Mouse (Mus musculus): ENCODE data around the gene Gpr176. TPM values are rescaled to one million over a fixed set of nuclear protein-coding genes. Genes with fewer than 3 reads are reported as not detected.

The Gpr176 gene
- 1.9 and 2.1 TPM in 2 replicates for polyA plus RNA-seq (2015; fragmentation: Nextera tagmentation; extraction: Ambion mirVana)

- peak within 1 kb of the TSS; percentile 56 for H3K9ac ChIP-seq (replicated peaks)
- peak within 1 kb of the TSS; percentile 54 for H3K4me3 ChIP-seq (replicated peaks)
- WGBS = under 1% methylated on average over 48 of the region's 59 CpGs
- H3K4me2 ChIP-seq (replicated peaks) = peak within 1 kb of the TSS; percentile 86
- H3K27me3 ChIP-seq = peaks cover 45% of the 10 kb centered on the region
- peak; percentile 90 for ATAC-seq
- H3K4me1 ChIP-seq (replicated peaks) = peaks cover 18% of the 10 kb centered on the region
- H3K9me3 ChIP-seq = no peaks in the 10 kb centered on the region
- peak within 1 kb of the TSS; percentile 44; the same call in 1 of the 2 replicates for H3K27ac ChIP-seq
- H3K36me3 ChIP-seq = no peaks in the 10 kb centered on the region
Measured at GRCm38 (mm10) chr2:118372901-118373571, at the start of gene Gpr176. Gene Gpr176, minus strand, starts transcription at chr2:118373419.

GRCm38 (mm10) chr2:118422385-118422784 is 49.2 kb upstream of the Gpr176 start:
- peaks cover 40% of the 10 kb centered on the region for H3K36me3 ChIP-seq
- no peak overlapping the region for H3K27ac ChIP-seq
- no peaks in the 10 kb centered on the region for H3K9me3 ChIP-seq
- H3K4me3 ChIP-seq (replicated peaks) = no peak overlapping the region
- no peak for ATAC-seq
- no peaks in the 10 kb centered on the region for H3K4me1 ChIP-seq (replicated peaks)
- H3K9ac ChIP-seq (replicated peaks) = no peak overlapping the region
- 88% methylated on average over 8 of the region's 8 CpGs for WGBS
- no peaks in the 10 kb centered on the region for H3K27me3 ChIP-seq
- H3K4me2 ChIP-seq (replicated peaks) = no peak overlapping the region

- Histone ChIP-seq H3K9me3 (no peaks in the 10 kb centered on the region), H3K27me3 (no peaks in the 10 kb centered on the region), H3K4me3 (replicated peaks) (no peak overlapping the region), H3K36me3 (peaks cover 40% of the 10 kb centered on the region), H3K4me2 (replicated peaks) (no peak overlapping the region), H3K27ac (no peak overlapping the region), H3K9ac (replicated peaks) (no peak overlapping the region), H3K4me1 (replicated peaks) (no peaks in the 10 kb centered on the region)
- no peak for ATAC-seq
- WGBS = 91% methylated on average over 15 of the region's 15 CpGs
Measured at GRCm38 (mm10) chr2:118421951-118422350, 48.7 kb upstream of the Gpr176 start.

GRCm38 (mm10) chr2:118418076-118418475 is 44.9 kb upstream of the Gpr176 start:
- peaks cover 62% of the 10 kb centered on the region for H3K36me3 ChIP-seq
- H3K9ac ChIP-seq (replicated peaks) = no peak overlapping the region
- H3K4me2 ChIP-seq (replicated peaks) = no peak overlapping the region
- ATAC-seq = no peak
- H3K9me3 ChIP-seq = no peaks in the 10 kb centered on the region
- WGBS = 94% methylated on average over 4 of the region's 4 CpGs
- H3K4me1 ChIP-seq (replicated peaks) = no peaks in the 10 kb centered on the region
- no peaks in the 10 kb centered on the region for H3K27me3 ChIP-seq
- no peak overlapping the region for H3K27ac ChIP-seq
- no peak overlapping the region for H3K4me3 ChIP-seq (replicated peaks)

GRCm38 (mm10) chr2:118415601-118416355 is 42.6 kb upstream of the Gpr176 start:
- WGBS = 93% methylated on average over 6 of the region's 6 CpGs
- Histone ChIP-seq H3K4me2 (replicated peaks) (no peak overlapping the region), H3K36me3 (peaks cover 64% of the 10 kb centered on the region), H3K27me3 (no peaks in the 10 kb centered on the region), H3K9me3 (peaks cover 3% of the 10 kb centered on the region; the same call in 1 of the 2 replicates), H3K27ac (no peak overlapping the region), H3K4me3 (replicated peaks) (no peak overlapping the region), H3K9ac (replicated peaks) (no peak overlapping the region), H3K4me1 (replicated peaks) (no peaks in the 10 kb centered on the region)
- no peak for ATAC-seq

- peaks cover 61% of the 10 kb centered on the region for H3K36me3 ChIP-seq
- no peak for ATAC-seq
- H3K4me3 ChIP-seq (replicated peaks) = no peak overlapping the region
- H3K9me3 ChIP-seq = peaks cover 3% of the 10 kb centered on the region; the same call in 1 of the 2 replicates
- WGBS = 95% methylated on average over 11 of the region's 11 CpGs
- H3K4me2 ChIP-seq (replicated peaks) = no peak overlapping the region
- no peak overlapping the region for H3K27ac ChIP-seq
- no peak overlapping the region for H3K9ac ChIP-seq (replicated peaks)
- H3K4me1 ChIP-seq (replicated peaks) = no peaks in the 10 kb centered on the region
- H3K27me3 ChIP-seq = no peaks in the 10 kb centered on the region
Measured at GRCm38 (mm10) chr2:118412821-118413220, 39.6 kb upstream of the Gpr176 start.

GRCm38 (mm10) chr2:118408336-118408895 is 35.2 kb upstream of the Gpr176 start:
- Histone ChIP-seq H3K27ac (no peak overlapping the region), H3K4me3 (replicated peaks) (no peak overlapping the region), H3K36me3 (peaks cover 32% of the 10 kb centered on the region), H3K4me1 (replicated peaks) (peaks cover 4% of the 10 kb centered on the region; the same call in 1 of the 2 replicates), H3K9ac (replicated peaks) (no peak overlapping the region), H3K27me3 (no peaks in the 10 kb centered on the region), H3K9me3 (peaks cover 3% of the 10 kb centered on the region; the same call in 1 of the 2 replicates), H3K4me2 (replicated peaks) (no peak overlapping the region)
- no peak for ATAC-seq
- 89% methylated on average over 4 of the region's 4 CpGs for WGBS

- no peak overlapping the region for H3K4me3 ChIP-seq (replicated peaks)
- H3K27ac ChIP-seq = no peak overlapping the region
- H3K4me2 ChIP-seq (replicated peaks) = no peak overlapping the region
- WGBS = 75% methylated on average over 2 of the region's 2 CpGs
- no peak for ATAC-seq
- H3K36me3 ChIP-seq = peaks cover 21% of the 10 kb centered on the region
- no peaks in the 10 kb centered on the region for H3K27me3 ChIP-seq
- peaks cover 7% of the 10 kb centered on the region; the same call in 1 of the 2 replicates for H3K4me1 ChIP-seq (replicated peaks)
- H3K9me3 ChIP-seq = peaks cover under 1% of the 10 kb centered on the region; the same call in 1 of the 2 replicates
- no peak overlapping the region for H3K9ac ChIP-seq (replicated peaks)
Measured at GRCm38 (mm10) chr2:118406811-118407210, 33.6 kb upstream of the Gpr176 start.

- H3K27ac ChIP-seq = no peak overlapping the region
- no peaks in the 10 kb centered on the region for H3K9me3 ChIP-seq
- peaks cover 8% of the 10 kb centered on the region; the same call in 1 of the 2 replicates for H3K4me1 ChIP-seq (replicated peaks)
- no peak overlapping the region for H3K9ac ChIP-seq (replicated peaks)
- H3K4me3 ChIP-seq (replicated peaks) = no peak overlapping the region
- H3K36me3 ChIP-seq = peaks cover 17% of the 10 kb centered on the region
- H3K4me2 ChIP-seq (replicated peaks) = no peak overlapping the region
- no peak for ATAC-seq
- WGBS = 85% methylated on average over 4 of the region's 4 CpGs
- H3K27me3 ChIP-seq = no peaks in the 10 kb centered on the region
Measured at GRCm38 (mm10) chr2:118405568-118405967, 32.3 kb upstream of the Gpr176 start.

- H3K9me3 ChIP-seq = no peaks in the 10 kb centered on the region
- ATAC-seq = no peak
Measured at GRCm38 (mm10) chr2:118404336-118404735, 31.1 kb upstream of the Gpr176 start.

GRCm38 (mm10) chr2:118401834-118402727 is 28.9 kb upstream of the Gpr176 start:
- Histone ChIP-seq H3K36me3 (peaks cover 9% of the 10 kb centered on the region; the same call in 1 of the 2 replicates), H3K4me3 (replicated peaks) (no peak overlapping the region), H3K27ac (no peak overlapping the region), H3K9ac (replicated peaks) (no peak overlapping the region), H3K4me2 (replicated peaks) (no peak overlapping the region), H3K27me3 (no peaks in the 10 kb centered on the region), H3K9me3 (no peaks in the 10 kb centered on the region), H3K4me1 (replicated peaks) (peaks cover 8% of the 10 kb centered on the region; the same call in 1 of the 2 replicates)
- ATAC-seq = no peak
- WGBS = 85% methylated on average over 5 of the region's 5 CpGs

More at GRCm38 (mm10) chr2:118404336-118404735, 31.1 kb upstream of the Gpr176 start:
- Histone ChIP-seq H3K27me3 (no peaks in the 10 kb centered on the region), H3K4me2 (replicated peaks) (no peak overlapping the region), H3K36me3 (peaks cover 14% of the 10 kb centered on the region; the same call in 1 of the 2 replicates), H3K9ac (replicated peaks) (no peak overlapping the region), H3K27ac (no peak overlapping the region), H3K4me1 (replicated peaks) (peaks cover 8% of the 10 kb centered on the region; the same call in 1 of the 2 replicates), H3K4me3 (replicated peaks) (no peak overlapping the region)
- 82% methylated on average over 5 of the region's 5 CpGs for WGBS

Data from midbrain, embryonic 13.5 days (tissue).